Mouse (Mus musculus) c-Kit-negative CD71-positive TER-119-positive erythroid progenitor cells, embryonic 14.5 days (primary cell): ENCODE results near the gene Med6.
"Not testable (repeated sequence)": the region's sequence is repeated elsewhere in the genome, so short reads cannot be mapped to it uniquely, and the experiment has no call there.

Experiments used
- DNase-seq: peaks from one replicate; pipeline ENCODE4 v3.0.0-alpha.2; 2013; ENCODE audit warnings: low read depth, low spot score

The Med6 gene

GRCm38 (mm10) chr12:81549286-81549685 is 45.5 kb downstream of the Med6 start:
- DNase-seq: no peak

GRCm38 (mm10) chr12:81547163-81547562 is 47.6 kb downstream of the Med6 start:
- no peak for DNase-seq

- DNase-seq: no peak
These were observed 61.8 kb downstream of the Med6 start for GRCm38 (mm10) chr12:81533029-81533419.

GRCm38 (mm10) chr12:81532316-81533028 is 62.3 kb downstream of the Med6 start, which contains the start of the genes Gm20498 and Synj2bp:
Gene Gm20498, minus strand, starts transcription at chr12:81532905.
Gene Synj2bp, minus strand, starts transcription at chr12:81532911.
- DNase-seq: peak; percentile 58

GRCm38 (mm10) chr12:81530587-81530986 is 64.2 kb downstream of the Med6 start:
- not testable (repeated sequence) for DNase-seq
